Mouse (Mus musculus) midbrain, embryonic 10.5 days (tissue): ENCODE measurements around the gene I830077J02Rik. TPM values are rescaled to one million over a fixed set of nuclear protein-coding genes. Genes with fewer than 3 reads are reported as not detected.

ENCODE experiments used
- DNase-seq: peaks from one replicate; pipeline ENCODE4 v3.0.0-alpha.2; 2017; ENCODE audit warnings: low spot score
- H3K27ac ChIP-seq: fragments of 300-500 bp; sonication (generic); replicated peaks from 2 replicates; pipeline ENCODE4 v1.5.1; 2016; ENCODE audit warnings: mild to moderate bottlenecking
- H3K27me3 ChIP-seq: fragments of 300-500 bp; sonication (generic); 2 replicates; pipeline ENCODE4 v1.6.1; 2016; ENCODE audit warnings: low read depth, mild to moderate bottlenecking; ENCODE audit not compliant: poor library complexity, severe bottlenecking
- H3K36me3 ChIP-seq: fragments of 300-500 bp; sonication (generic); 2 replicates; pipeline ENCODE4 v1.6.1; 2016; ENCODE audit warnings: mild to moderate bottlenecking, moderate library complexity
- H3K4me1 ChIP-seq: fragments of 300-500 bp; sonication (generic); 2 replicates; pipeline ENCODE4 v1.6.1; 2016
- H3K4me3 ChIP-seq: fragments of 300-500 bp; sonication (generic); 2 replicates; pipeline ENCODE4 v1.5.1; 2016; ENCODE audit warnings: mild to moderate bottlenecking, moderate library complexity
- H3K9me3 ChIP-seq: fragments of 300-500 bp; sonication (generic); replicated peaks from 2 replicates; pipeline ENCODE4 v1.6.1; 2016; ENCODE audit warnings: mild to moderate bottlenecking
- WGBS: fragments of 180-500 bp; shearing (Covaris S2); methylation state at CpG from one replicate; pipeline ENCODE4 v1.1.7; 2016; 5-methylcytosine and 5-hydroxymethylcytosine counted together
- polyA plus RNA-seq: library from polyadenylated mRNA; unstranded; fragments of >200 nt; fragmentation: Nextera tagmentation; extraction: Ambion mirVana; gene quantifications from 2 replicates; pipeline ENCODE4 v1.2.1, GENCODE M21; 2016

The I830077J02Rik gene
- 0.66 and 0.90 TPM in 2 replicates for polyA plus RNA-seq

- Histone ChIP-seq H3K27me3 (no peaks in the 10 kb centered on the region), H3K27ac (no peak within 1 kb of the TSS), H3K4me3 (no peak within 1 kb of the TSS), H3K9me3 (no peaks in the 10 kb centered on the region), H3K36me3 (peaks cover 5% of the 10 kb centered on the region), H3K4me1 (no peaks in the 10 kb centered on the region)
- 89% methylated on average over 8 of the region's 8 CpGs for WGBS
- no peak for DNase-seq
Measured at GRCm38 (mm10) chr3:105932240-105933071, at the start of gene I830077J02Rik. Gene I830077J02Rik (minus strand): TSS chr3:105932664.

- H3K36me3 ChIP-seq, result peaks cover 19% of the 10 kb centered on the region
- 86% methylated on average over 2 of the region's 2 CpGs for WGBS
- H3K4me3 ChIP-seq, result no peak overlapping the region
- no peak overlapping the region for H3K27ac ChIP-seq
- H3K9me3 ChIP-seq, result no peaks in the 10 kb centered on the region
- no peaks in the 10 kb centered on the region for H3K27me3 ChIP-seq
- no peak for DNase-seq
- no peaks in the 10 kb centered on the region for H3K4me1 ChIP-seq
Measured at GRCm38 (mm10) chr3:105974174-105974573, 41.7 kb upstream of the I830077J02Rik start.

GRCm38 (mm10) chr3:105973411-105973810, 40.9 kb upstream of the I830077J02Rik start, which contains the start of gene Ovgp1:
Gene Ovgp1 (plus strand): TSS chr3:105973711.
- H3K27ac ChIP-seq, result no peak within 1 kb of the TSS
- no peaks in the 10 kb centered on the region for H3K27me3 ChIP-seq
- peaks cover 27% of the 10 kb centered on the region for H3K36me3 ChIP-seq
- no peaks in the 10 kb centered on the region for H3K9me3 ChIP-seq
- no peak within 1 kb of the TSS for H3K4me3 ChIP-seq
- H3K4me1 ChIP-seq, result no peaks in the 10 kb centered on the region
- DNase-seq, result no peak
- 84% methylated on average over 3 of the region's 3 CpGs for WGBS

- H3K4me1 ChIP-seq, result no peaks in the 10 kb centered on the region
- no peak overlapping the region for H3K4me3 ChIP-seq
- no peaks in the 10 kb centered on the region for H3K9me3 ChIP-seq
- H3K27ac ChIP-seq, result no peak overlapping the region
- peaks cover 42% of the 10 kb centered on the region for H3K36me3 ChIP-seq
- DNase-seq, result no peak
- 84% methylated on average over 5 of the region's 5 CpGs for WGBS
- no peaks in the 10 kb centered on the region for H3K27me3 ChIP-seq
Measured at GRCm38 (mm10) chr3:105971831-105972446, 39.5 kb upstream of the I830077J02Rik start.

- DNase-seq, result no peak
- 95% methylated on average over 2 of the region's 2 CpGs for WGBS
- Histone ChIP-seq H3K27ac (no peak overlapping the region), H3K4me1 (peaks cover 26% of the 10 kb centered on the region), H3K9me3 (no peaks in the 10 kb centered on the region), H3K4me3 (peak overlapping the region; percentile 66), H3K27me3 (no peaks in the 10 kb centered on the region), H3K36me3 (peaks cover 70% of the 10 kb centered on the region)
Measured at GRCm38 (mm10) chr3:105960700-105961099, 28.2 kb upstream of the I830077J02Rik start.

- H3K36me3 ChIP-seq, result peaks cover 70% of the 10 kb centered on the region
- 5% methylated on average over 6 of the region's 6 CpGs for WGBS
- no peaks in the 10 kb centered on the region for H3K9me3 ChIP-seq
- no peaks in the 10 kb centered on the region for H3K27me3 ChIP-seq
- DNase-seq, result no peak
- H3K27ac ChIP-seq, result peak within 1 kb of the TSS; percentile 90
- peaks cover 26% of the 10 kb centered on the region for H3K4me1 ChIP-seq
- H3K4me3 ChIP-seq, result peak within 1 kb of the TSS; percentile 66
Measured at GRCm38 (mm10) chr3:105959999-105960398, 27.5 kb upstream of the I830077J02Rik start, which contains the start of gene Atp5f1. Gene Atp5f1 (minus strand): TSS chr3:105960099.

GRCm38 (mm10) chr3:105959585-105959984, 27.1 kb upstream of the I830077J02Rik start:
- Histone ChIP-seq H3K9me3 (no peaks in the 10 kb centered on the region), H3K27me3 (no peaks in the 10 kb centered on the region), H3K4me1 (peaks cover 26% of the 10 kb centered on the region), H3K4me3 (peak overlapping the region; percentile 66), H3K36me3 (peaks cover 70% of the 10 kb centered on the region), H3K27ac (peak overlapping the region; percentile 90)
- no peak for DNase-seq
- under 1% methylated on average over 26 of the region's 26 CpGs for WGBS

- Histone ChIP-seq H3K4me1 (peaks cover 26% of the 10 kb centered on the region), H3K27me3 (no peaks in the 10 kb centered on the region), H3K9me3 (no peaks in the 10 kb centered on the region), H3K36me3 (peaks cover 70% of the 10 kb centered on the region), H3K27ac (peak within 1 kb of the TSS; percentile 90), H3K4me3 (peak within 1 kb of the TSS; percentile 66)
- WGBS, result under 1% methylated on average over 52 of the region's 52 CpGs
- peak; percentile 99 for DNase-seq
Measured at GRCm38 (mm10) chr3:105958974-105959580, 26.6 kb upstream of the I830077J02Rik start, which contains the start of gene Wdr77. Gene Wdr77 (plus strand): TSS chr3:105959369.

GRCm38 (mm10) chr3:105958204-105958603, 25.7 kb upstream of the I830077J02Rik start:
- Histone ChIP-seq H3K27me3 (no peaks in the 10 kb centered on the region), H3K36me3 (peaks cover 70% of the 10 kb centered on the region), H3K4me1 (peaks cover 26% of the 10 kb centered on the region), H3K4me3 (peak overlapping the region; percentile 66), H3K27ac (peak overlapping the region; percentile 90), H3K9me3 (no peaks in the 10 kb centered on the region)
- WGBS, result 52% methylated on average over 5 of the region's 5 CpGs
- no peak for DNase-seq

- H3K27me3 ChIP-seq, result no peaks in the 10 kb centered on the region
- H3K4me3 ChIP-seq, result 0 out of 2 replicates have a peak overlapping the region, but pooled peaks have one; percentile 66
- H3K36me3 ChIP-seq, result peaks cover 70% of the 10 kb centered on the region
- H3K9me3 ChIP-seq, result no peaks in the 10 kb centered on the region
- 90% methylated on average over 1 of the region's 1 CpGs for WGBS
- no peak for DNase-seq
- H3K4me1 ChIP-seq, result peaks cover 26% of the 10 kb centered on the region
- no peak overlapping the region for H3K27ac ChIP-seq
Measured at GRCm38 (mm10) chr3:105957235-105957634, 24.8 kb upstream of the I830077J02Rik start.

- Histone ChIP-seq H3K4me1 (no peaks in the 10 kb centered on the region), H3K27ac (no peak overlapping the region), H3K9me3 (no peaks in the 10 kb centered on the region), H3K36me3 (peaks cover 100% of the 10 kb centered on the region), H3K27me3 (no peaks in the 10 kb centered on the region), H3K4me3 (no peak overlapping the region)
- 92% methylated on average over 7 of the region's 7 CpGs for WGBS
- no peak for DNase-seq
Measured at GRCm38 (mm10) chr3:105951348-105951747, 18.9 kb upstream of the I830077J02Rik start.

- no peak for DNase-seq
- Histone ChIP-seq H3K36me3 (peaks cover 26% of the 10 kb centered on the region), H3K27ac (no peak overlapping the region), H3K4me1 (no peaks in the 10 kb centered on the region), H3K9me3 (no peaks in the 10 kb centered on the region), H3K27me3 (no peaks in the 10 kb centered on the region), H3K4me3 (no peak overlapping the region)
- WGBS, result 91% methylated on average over 4 of the region's 4 CpGs
Measured at GRCm38 (mm10) chr3:105936111-105936510, 3.6 kb upstream of the I830077J02Rik start.
